Mouse (Mus musculus) heart, embryonic 13.5 days (tissue): ENCODE results near the gene Gsap. TPM values are rescaled to one million over a fixed set of nuclear protein-coding genes. Genes with fewer than 3 reads are reported as not detected.

Experiments used
- ATAC-seq: fragments of 200-750 bp; cut with Nextera tagmentation; 2 replicates; pipeline ENCODE4 v1.8.0; 2017; ENCODE audit warnings: moderate TSS enrichment; ENCODE audit not compliant: insufficient number of reproducible peaks, low FRiP score, low TSS enrichment; ENCODE audit errors: extremely low read depth
- H3K27ac ChIP-seq: fragments of 300-500 bp; sonication (generic); replicated peaks from 2 replicates; pipeline ENCODE4 v1.5.1; 2015; ENCODE audit warnings: moderate library complexity, mild to moderate bottlenecking, inconsistent platforms
- H3K27me3 ChIP-seq: fragments of 300-500 bp; sonication (generic); replicated peaks from 2 replicates; pipeline ENCODE4 v1.6.1; 2015; ENCODE audit warnings: mild to moderate bottlenecking, inconsistent platforms
- H3K36me3 ChIP-seq: fragments of 300-500 bp; sonication (generic); 2 replicates; pipeline ENCODE4 v1.6.1; 2015; ENCODE audit warnings: mild to moderate bottlenecking, inconsistent platforms
- H3K4me1 ChIP-seq: fragments of 300-500 bp; sonication (generic); 2 replicates; pipeline ENCODE4 v1.6.1; 2015; ENCODE audit warnings: inconsistent platforms
- H3K4me2 ChIP-seq: fragments of 300-500 bp; sonication (generic); 2 replicates; pipeline ENCODE4 v1.6.1; 2015; ENCODE audit warnings: inconsistent platforms, mild to moderate bottlenecking, moderate library complexity
- H3K4me3 ChIP-seq: fragments of 300-500 bp; sonication (generic); 2 replicates; pipeline ENCODE4 v1.5.1; 2015; ENCODE audit warnings: moderate library complexity, mild to moderate bottlenecking, inconsistent platforms
- H3K9ac ChIP-seq: fragments of 300-500 bp; sonication (generic); 2 replicates; pipeline ENCODE4 v1.6.1; 2015; ENCODE audit warnings: inconsistent platforms, mild to moderate bottlenecking, moderate library complexity
- H3K9me3 ChIP-seq: fragments of 300-500 bp; sonication (generic); 2 replicates; pipeline ENCODE4 v1.6.1; 2016; ENCODE audit warnings: inconsistent platforms
- WGBS: fragments of 180-500 bp; shearing (Covaris S2); methylation state at CpG from one replicate; pipeline ENCODE4 v1.1.7; 2015; ENCODE audit warnings: mixed read lengths; 5-methylcytosine and 5-hydroxymethylcytosine counted together
- polyA plus RNA-seq: library from polyadenylated mRNA; unstranded; fragments of >200 nt; fragmentation: Nextera tagmentation; extraction: Ambion mirVana; gene quantifications from 2 replicates; pipeline ENCODE4 v1.2.1, GENCODE M21; 2015

Gsap gene
- polyA plus RNA-seq, 1 experiment from 2014 or later: 0.55 TPM

- Histone ChIP-seq H3K27ac (no peak overlapping the region), H3K4me1 (no peaks in the 10 kb centered on the region), H3K4me2 (no peak overlapping the region), H3K36me3 (no peaks in the 10 kb centered on the region), H3K4me3 (no peak overlapping the region), H3K27me3 (no peaks in the 10 kb centered on the region), H3K9ac (no peak overlapping the region), H3K9me3 (peaks cover 12% of the 10 kb centered on the region)
- WGBS: 16% methylated on average over 1 of the region's 1 CpGs
- no peak for ATAC-seq
Measured at GRCm38 (mm10) chr5:21160781-21161180, 25.3 kb upstream of the Gsap start.

GRCm38 (mm10) chr5:21163421-21163820 lies 22.6 kb upstream of the Gsap start:
- H3K36me3 ChIP-seq: no peaks in the 10 kb centered on the region
- no peaks in the 10 kb centered on the region for H3K27me3 ChIP-seq
- 81% methylated on average over 3 of the region's 3 CpGs for WGBS
- no peaks in the 10 kb centered on the region for H3K4me1 ChIP-seq
- ATAC-seq: no peak
- no peak overlapping the region for H3K27ac ChIP-seq
- no peaks in the 10 kb centered on the region for H3K9me3 ChIP-seq
- H3K9ac ChIP-seq: no peak overlapping the region
- H3K4me2 ChIP-seq: no peak overlapping the region
- no peak overlapping the region for H3K4me3 ChIP-seq

GRCm38 (mm10) chr5:21168689-21169345 lies 17.2 kb upstream of the Gsap start:
- WGBS: 69% methylated on average over 8 of the region's 8 CpGs
- no peaks in the 10 kb centered on the region for H3K9me3 ChIP-seq
- no peak overlapping the region for H3K4me3 ChIP-seq
- H3K4me2 ChIP-seq: no peak overlapping the region
- H3K4me1 ChIP-seq: peaks cover 15% of the 10 kb centered on the region
- peak overlapping the region; percentile 33; the same call in 1 of the 2 replicates for H3K27ac ChIP-seq
- H3K36me3 ChIP-seq: no peaks in the 10 kb centered on the region
- no peaks in the 10 kb centered on the region for H3K27me3 ChIP-seq
- no peak for ATAC-seq
- no peak overlapping the region for H3K9ac ChIP-seq

GRCm38 (mm10) chr5:21169346-21169745 lies 16.7 kb upstream of the Gsap start:
- Histone ChIP-seq H3K27ac (0 out of 2 replicates have a peak overlapping the region, but pooled peaks have one; percentile 33), H3K4me3 (no peak overlapping the region), H3K4me2 (no peak overlapping the region), H3K4me1 (peaks cover 15% of the 10 kb centered on the region), H3K36me3 (no peaks in the 10 kb centered on the region), H3K9ac (no peak overlapping the region), H3K27me3 (no peaks in the 10 kb centered on the region), H3K9me3 (no peaks in the 10 kb centered on the region)
- no peak for ATAC-seq
- WGBS: 74% methylated on average over 3 of the region's 3 CpGs

GRCm38 (mm10) chr5:21169877-21170276 lies 16.2 kb upstream of the Gsap start:
- 78% methylated on average over 1 of the region's 1 CpGs for WGBS
- H3K9me3 ChIP-seq: no peaks in the 10 kb centered on the region
- no peaks in the 10 kb centered on the region for H3K27me3 ChIP-seq
- H3K4me1 ChIP-seq: peaks cover 15% of the 10 kb centered on the region
- no peaks in the 10 kb centered on the region for H3K36me3 ChIP-seq
- no peak overlapping the region for H3K4me2 ChIP-seq
- H3K4me3 ChIP-seq: no peak overlapping the region
- H3K9ac ChIP-seq: no peak overlapping the region
- ATAC-seq: no peak
- no peak overlapping the region for H3K27ac ChIP-seq

GRCm38 (mm10) chr5:21170440-21170839 lies 15.6 kb upstream of the Gsap start:
- Histone ChIP-seq H3K27ac (peak overlapping the region; percentile 48), H3K4me3 (no peak overlapping the region), H3K27me3 (no peaks in the 10 kb centered on the region), H3K9me3 (no peaks in the 10 kb centered on the region), H3K9ac (no peak overlapping the region), H3K4me2 (no peak overlapping the region), H3K36me3 (no peaks in the 10 kb centered on the region), H3K4me1 (peaks cover 18% of the 10 kb centered on the region)
- ATAC-seq: no peak
- WGBS: 50% methylated on average over 4 of the region's 4 CpGs

- Histone ChIP-seq H3K36me3 (no peaks in the 10 kb centered on the region), H3K9me3 (no peaks in the 10 kb centered on the region), H3K4me1 (peaks cover 21% of the 10 kb centered on the region), H3K4me2 (no peak overlapping the region), H3K27me3 (no peaks in the 10 kb centered on the region), H3K4me3 (no peak overlapping the region), H3K27ac (peak overlapping the region; percentile 54), H3K9ac (no peak overlapping the region)
- no peak for ATAC-seq
- WGBS: 55% methylated on average over 5 of the region's 5 CpGs
Measured at GRCm38 (mm10) chr5:21170898-21171297, 15.2 kb upstream of the Gsap start.

GRCm38 (mm10) chr5:21171336-21171735 lies 14.7 kb upstream of the Gsap start:
- ATAC-seq: no peak
- Histone ChIP-seq H3K4me2 (no peak overlapping the region), H3K27ac (peak overlapping the region; percentile 54), H3K27me3 (no peaks in the 10 kb centered on the region), H3K4me1 (peaks cover 21% of the 10 kb centered on the region), H3K9ac (no peak overlapping the region), H3K36me3 (no peaks in the 10 kb centered on the region), H3K4me3 (no peak overlapping the region), H3K9me3 (no peaks in the 10 kb centered on the region)
- 61% methylated on average over 6 of the region's 6 CpGs for WGBS

- no peak for ATAC-seq
- Histone ChIP-seq H3K4me3 (no peak overlapping the region), H3K9me3 (no peaks in the 10 kb centered on the region), H3K27me3 (no peaks in the 10 kb centered on the region), H3K4me2 (no peak overlapping the region), H3K27ac (no peak overlapping the region), H3K9ac (no peak overlapping the region), H3K36me3 (no peaks in the 10 kb centered on the region), H3K4me1 (peaks cover 21% of the 10 kb centered on the region)
- WGBS: 61% methylated on average over 3 of the region's 3 CpGs
Measured at GRCm38 (mm10) chr5:21172316-21172715, 13.7 kb upstream of the Gsap start.

GRCm38 (mm10) chr5:21175132-21176112 lies 10.6 kb upstream of the Gsap start:
- 46% methylated on average over 9 of the region's 9 CpGs for WGBS
- Histone ChIP-seq H3K9ac (no peak overlapping the region), H3K27ac (no peak overlapping the region; the same call in 1 of the 2 replicates), H3K4me2 (no peak overlapping the region), H3K27me3 (no peaks in the 10 kb centered on the region), H3K9me3 (peaks cover 7% of the 10 kb centered on the region; the same call in 1 of the 2 replicates), H3K4me3 (no peak overlapping the region), H3K36me3 (no peaks in the 10 kb centered on the region), H3K4me1 (peaks cover 15% of the 10 kb centered on the region)
- ATAC-seq: no peak

- H3K4me1 ChIP-seq: 0 out of 2 replicates have a peak, but pooled peaks cover 6% of the 10 kb centered on the region
- no peak overlapping the region for H3K27ac ChIP-seq
- H3K9me3 ChIP-seq: peaks cover 10% of the 10 kb centered on the region
- H3K4me3 ChIP-seq: no peak overlapping the region
- H3K27me3 ChIP-seq: no peaks in the 10 kb centered on the region
- H3K4me2 ChIP-seq: no peak overlapping the region
- no peak overlapping the region for H3K9ac ChIP-seq
- no peaks in the 10 kb centered on the region for H3K36me3 ChIP-seq
- no peak for ATAC-seq
Measured at GRCm38 (mm10) chr5:21179496-21179895, 6.6 kb upstream of the Gsap start.
